Mouse (Mus musculus) E14TG2a.4 (cell line): Measurements from ENCODE around the gene Omg.

Source experiments
- CTCF ChIP-seq: conservative IDR thresholded peaks from 2 replicates; pipeline ENCODE4 v1.5.1; 2014; ENCODE audit warnings: low read length
- NANOG ChIP-seq: IDR thresholded peaks from 2 replicates; pipeline ENCODE4 v1.6.1; 2014; ENCODE audit warnings: borderline replicate concordance, low read length, mixed read lengths
- POU5F1 ChIP-seq: IDR thresholded peaks from 2 replicates; pipeline ENCODE4 v1.6.1; 2014; ENCODE audit warnings: low read length, borderline replicate concordance

DNA sequence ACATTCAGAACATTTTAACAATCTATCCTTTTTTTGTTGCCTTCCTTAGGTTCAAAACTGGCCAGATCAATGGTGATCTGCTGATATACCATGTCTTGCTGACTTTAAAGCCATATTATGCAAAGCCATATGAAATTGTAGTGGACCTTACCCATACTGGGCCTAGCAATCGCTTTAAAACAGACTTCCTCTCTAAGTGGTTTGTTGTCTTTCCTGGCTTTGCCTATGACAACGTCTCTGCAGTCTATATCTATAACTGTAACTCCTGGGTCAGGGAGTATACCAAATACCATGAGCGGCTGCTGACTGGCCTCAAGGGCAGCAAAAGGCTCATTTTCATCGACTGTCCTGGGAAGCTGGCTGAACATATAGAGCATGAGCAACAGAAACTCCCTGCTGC lies 31.7 kb upstream of the Omg start:
- no peak for TF ChIP-seq CTCF
- no peak for TF ChIP-seq NANOG
- TF ChIP-seq POU5F1 = no peak
